16 mouse cellular contexts compared by ENCODE assay signal in the genomic region with DNA sequence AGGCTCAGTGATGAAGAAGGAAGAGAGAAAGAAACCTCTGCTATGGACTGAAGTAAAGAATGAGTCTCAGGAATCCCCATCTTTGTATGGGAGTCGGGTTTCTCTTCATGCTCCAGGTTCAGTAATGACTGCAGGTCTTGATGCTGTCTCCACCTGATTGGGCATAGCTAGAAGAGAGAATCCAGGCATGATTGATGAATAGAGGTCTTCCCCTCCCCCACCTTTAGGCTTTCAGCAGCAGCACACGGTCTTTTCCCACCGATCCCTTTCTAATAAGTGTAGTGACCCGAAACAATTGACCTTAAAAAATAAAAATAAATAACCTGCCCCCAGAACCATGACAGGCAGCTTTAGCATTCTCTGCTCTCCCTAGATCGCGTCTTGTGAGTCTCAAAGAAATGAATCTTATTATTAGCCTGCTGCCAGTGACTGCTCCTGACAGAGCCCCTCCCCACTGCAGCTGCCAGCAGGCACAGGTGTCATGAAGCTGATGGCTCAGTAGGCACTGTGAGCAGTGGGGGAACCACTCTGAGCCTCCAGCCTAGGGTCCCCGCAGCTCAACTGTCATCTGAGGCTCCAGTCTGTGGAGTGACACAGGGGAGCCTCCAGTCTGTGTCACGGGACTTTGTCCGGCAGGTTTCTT. TPM values are rescaled to one million over a fixed set of nuclear protein-coding genes. Genes with fewer than 3 reads are reported as not detected.
DNase-seq lines count a peak whose midpoint lies in the region; ATAC-seq and TF ChIP-seq lines count a peak whose summit lies in the region.
"Had no signal": no experiment of that assay in that cellular context is flagged by ENCODE, and none has a peak within 500 bp of the region (broad histone marks: within the 10 kb centered on the region; RNA-seq: fewer than 3 reads in every experiment).

No protein-coding gene starts in this region.

- ATAC-seq in hindbrain, embryonic 13.5 days (ENCODE audit: low FRiP score) = peak; percentile 75
- 0 out of 2 replicates have a peak, but pooled peaks have one; percentile 23 for ATAC-seq in midbrain, postnatal 0 days (ENCODE audit: low FRiP score)
- ATAC-seq: lung, postnatal 0 days had no signal

- peak overlapping the region; percentile 70 for H3K27ac ChIP-seq in hindbrain, embryonic 13.5 days
- H3K27ac ChIP-seq in midbrain, postnatal 0 days (ENCODE audit: low read depth, low read length) = no peak overlapping the region
- H3K27ac ChIP-seq: embryonic facial prominence, embryonic 13.5 days had no signal

- H3K4me3 ChIP-seq in hindbrain, embryonic 13.5 days = no peak overlapping the region
- no peak overlapping the region for H3K4me3 ChIP-seq in midbrain, postnatal 0 days (ENCODE audit: low read depth, low read length)
- H3K4me3 ChIP-seq: embryonic facial prominence, embryonic 13.5 days had no signal

- no peak for TF ChIP-seq POLR2A in brain, embryonic 14.5 days (IDR thresholded peaks at IDR 0.05; ENCODE audit: borderline replicate concordance, extremely low read depth, insufficient read depth, insufficient read length, poor library complexity, severe bottlenecking)

- 23% methylated on average over 9 of the region's 9 CpGs for WGBS in hindbrain, embryonic 13.5 days
- WGBS in midbrain, postnatal 0 days = 32% methylated on average over 9 of the region's 9 CpGs

- H3K4me2 ChIP-seq in hindbrain, embryonic 13.5 days = peak overlapping the region; percentile 33
- no peak overlapping the region for H3K4me2 ChIP-seq in midbrain, postnatal 0 days (ENCODE audit: low read depth, low read length, poor library complexity, severe bottlenecking)
- H3K4me2 ChIP-seq: embryonic facial prominence, embryonic 13.5 days; liver, embryonic 11.5 days had no signal

- no peaks in the 10 kb centered on the region for H3K9me3 ChIP-seq in hindbrain, embryonic 13.5 days
- H3K9me3 ChIP-seq in midbrain, postnatal 0 days (ENCODE audit: low read length) = no peaks in the 10 kb centered on the region
- H3K9me3 ChIP-seq: embryonic facial prominence, embryonic 13.5 days had no signal

- H3K27me3 ChIP-seq in hindbrain, embryonic 13.5 days = no peaks in the 10 kb centered on the region
- no peaks in the 10 kb centered on the region for H3K27me3 ChIP-seq in midbrain, postnatal 0 days (ENCODE audit: insufficient read depth, low read length)
- H3K27me3 ChIP-seq: embryonic facial prominence, embryonic 13.5 days had no signal

- intact Hi-C loops in heart, postnatal 14 days (cut with DNase I) = no loop called here

- H3K4me1 ChIP-seq in hindbrain, embryonic 13.5 days (replicated peaks) = peaks cover 16% of the 10 kb centered on the region
- H3K4me1 ChIP-seq in midbrain, postnatal 0 days (ENCODE audit: insufficient read depth, low read length) = 0 out of 2 replicates have a peak, but pooled peaks cover 2% of the 10 kb centered on the region
- H3K4me1 ChIP-seq: embryonic facial prominence, embryonic 13.5 days had no signal

- no peak overlapping the region for H3K9ac ChIP-seq in hindbrain, embryonic 13.5 days
- H3K9ac ChIP-seq in midbrain, postnatal 0 days (replicated peaks; ENCODE audit: low read length, poor library complexity, severe bottlenecking) = no peak overlapping the region
- H3K9ac ChIP-seq: embryonic facial prominence, embryonic 13.5 days had no signal

- H3K36me3 ChIP-seq in hindbrain, embryonic 13.5 days = no peaks in the 10 kb centered on the region
- no peaks in the 10 kb centered on the region for H3K36me3 ChIP-seq in midbrain, postnatal 0 days (ENCODE audit: insufficient read depth, low read length)
- H3K36me3 ChIP-seq: embryonic facial prominence, embryonic 13.5 days had no signal

- TF ChIP-seq CTCF in brain, embryonic 14.5 days (IDR thresholded peaks at IDR 0.05; ENCODE audit: borderline replicate concordance, extremely low read depth, insufficient read depth, insufficient read length) = no peak
- no peak for TF ChIP-seq CTCF in midbrain, postnatal 0 days (IDR thresholded peaks at IDR 0.05)

- DNase-seq in brain, embryonic 14.5 days (ENCODE audit: low read depth) = peak; percentile 65
- DNase-seq in embryo, embryonic 9.5 days (ENCODE audit: extremely low spot score) = peak; percentile 29
- peak; percentile 23 for DNase-seq in midbrain, postnatal 0 days (ENCODE audit: low spot score)
- DNase-seq in left cerebral cortex, adult 18-20 months (ENCODE audit: low spot score in 2 of 2) = no peak
- no peak for DNase-seq in spleen, postnatal 14 days (ENCODE audit: low spot score in 2 of 2)
- DNase-seq in heart, postnatal 14 days = no peak
- DNase-seq: cerebellum, adult 11-12 months; heart, adult 18-20 months; heart, postnatal 10 days; kidney, adult 11 months; thymus, adult 18-20 months had no signal

RNA-seq across cellular contexts. Expression of gene Spata19, which starts 53.3 kb away (rescaled TPM):
- 0.14 TPM in 1 of 2 replicates, not detected in the other for polyA plus RNA-seq in brain, embryonic 14.5 days (2012; rRNA removed)
- polyA plus RNA-seq in hindbrain, embryonic 13.5 days (2015; fragmentation: Nextera tagmentation; extraction: Ambion mirVana) = not detected in 2 replicates
- not detected in 2 replicates for total RNA-seq in midbrain, postnatal 0 days (2014; rRNA removed)
- 0.38 and 0.49 TPM in 2 replicates for polyA plus RNA-seq in midbrain, postnatal 0 days (2015; fragmentation: Nextera tagmentation; extraction: Ambion mirVana)
- total RNA-seq in left cerebral cortex, adult 18-20 months (2021) = 1 to 10 TPM in 1 of 2 experiments, under 1 TPM in 1; 0.59 to 1.7 TPM
- not detected for total RNA-seq in heart, postnatal 14 days (2021)
- total RNA-seq: heart, adult 18-20 months; heart, postnatal 10 days; MEL had no signal
- polyA plus RNA-seq: embryonic facial prominence, embryonic 13.5 days; liver, embryonic 11.5 days; lung, postnatal 0 days had no signal

Comparison
In these comparisons a context has a peak if more than half of its experiments do, and no peak if none do; other contexts are left out.
1. DNase-seq: peak in brain, embryonic 14.5 days (single experiment), embryo, embryonic 9.5 days (single experiment) and midbrain, postnatal 0 days (single experiment); none in left cerebral cortex, adult 18-20 months (0 of 2), spleen, postnatal 14 days (0 of 2) and heart, postnatal 14 days (0 of 2).